Mouse (Mus musculus): Measurements from ENCODE around the gene Trim29. TPM values are rescaled to one million over a fixed set of nuclear protein-coding genes. Genes with fewer than 3 reads are reported as not detected.
A peak's percentile ranks its signal among the peaks of the same experiment; 100 is the strongest.

Trim29 gene
- total and polyA plus RNA-seq, 3 experiments, result not detected

- Histone ChIP-seq H3K4me3 (ENCODE audit: low read depth, low read length) (no peak overlapping the region), H3K9me3 (replicated peaks) (peaks cover 52% of the 10 kb centered on the region), H3K4me1 (ENCODE audit: insufficient read depth, low read depth, low read length) (no peaks in the 10 kb centered on the region), H3K27me3 (ENCODE audit: insufficient read depth, low read length) (no peaks in the 10 kb centered on the region; the same call in 1 of the 2 replicates), H3K36me3 (replicated peaks) (no peaks in the 10 kb centered on the region)
- TF ChIP-seq CTCF (IDR thresholded peaks at IDR 0.05; ENCODE audit: low read depth, low read length), result no peak
- no peak for TF ChIP-seq GATA2 (IDR thresholded peaks at IDR 0.05; ENCODE audit: borderline replicate concordance, low read depth, low read length)
- no peak for TF ChIP-seq TAL1 (conservative IDR thresholded peaks at IDR 0.05; ENCODE audit: low read depth, low read length)
- TF ChIP-seq POLR2AphosphoS5 (IDR thresholded peaks at IDR 0.05; ENCODE audit: insufficient replicate concordance, low read depth, low read length), result no peak
- TF ChIP-seq GATA1 (IDR thresholded peaks at IDR 0.05; ENCODE audit: borderline replicate concordance, low read length), result no peak
- ATAC-seq (ENCODE audit: extremely low read depth, insufficient number of reproducible peaks, low FRiP score, poor library complexity, severe bottlenecking) (no peak), DNase-seq (ENCODE audit: low spot score) (no peak)
These were observed 19.8 kb downstream of the Trim29 start for GRCm38 (mm10) chr9:43330426-43330825.

DNA sequence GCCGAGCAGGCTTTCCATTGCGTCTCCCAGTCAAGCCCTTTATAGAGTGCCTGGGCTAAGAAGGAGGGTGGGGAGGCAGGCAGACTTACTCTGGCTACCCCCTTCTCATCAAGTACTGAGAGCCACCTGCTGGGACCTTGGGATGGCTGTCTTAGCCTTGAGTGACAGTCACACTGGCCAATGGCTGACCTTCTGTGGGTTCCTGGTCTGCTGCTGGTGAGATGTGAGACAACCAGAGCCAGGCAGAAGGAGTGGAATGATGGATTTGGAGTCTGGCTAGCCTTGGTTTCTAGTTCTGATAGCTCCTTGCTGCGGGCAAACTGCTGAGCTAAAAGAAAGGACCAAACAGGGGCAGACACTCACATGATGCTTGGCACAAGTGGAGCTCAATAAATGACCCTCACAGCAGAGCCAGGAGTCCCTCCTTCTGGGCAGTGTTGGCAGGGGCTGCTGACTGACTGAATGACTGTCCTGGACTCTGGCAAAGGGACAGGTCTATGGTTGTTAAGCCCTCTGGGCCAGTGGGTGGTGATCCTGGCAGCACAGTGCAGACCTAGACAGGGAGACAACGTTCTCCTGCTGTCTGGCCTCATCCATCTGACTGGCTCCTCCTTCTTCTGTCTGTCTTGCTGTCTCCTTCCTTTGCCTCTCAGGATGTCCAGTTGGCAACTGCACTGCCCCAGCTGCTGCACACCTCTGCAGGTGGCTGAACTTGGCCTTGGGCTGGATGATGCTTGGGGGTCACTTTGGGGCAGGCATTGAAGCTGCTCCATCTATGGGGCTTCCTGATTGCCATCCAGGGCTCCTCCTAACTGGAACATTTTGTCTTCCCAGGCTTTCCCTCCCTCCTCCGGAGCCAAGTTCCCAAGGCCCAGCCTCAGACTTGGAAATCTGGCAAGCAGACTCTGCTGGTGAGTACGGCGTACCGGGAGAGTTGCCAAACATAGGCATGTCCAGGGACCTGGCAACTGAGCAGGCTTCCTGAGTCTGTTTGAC is 21.1 kb downstream of the Trim29 start:
- TF ChIP-seq CTCF (IDR thresholded peaks at IDR 0.05; ENCODE audit: low read depth, low read length), result no peak
- no peak for TF ChIP-seq POLR2AphosphoS5 (IDR thresholded peaks at IDR 0.05; ENCODE audit: insufficient replicate concordance, low read depth, low read length)
- no peak for TF ChIP-seq GATA1 (IDR thresholded peaks at IDR 0.05; ENCODE audit: borderline replicate concordance, low read length)
- no peak for TF ChIP-seq TAL1 (conservative IDR thresholded peaks at IDR 0.05; ENCODE audit: low read depth, low read length)
- no peak for TF ChIP-seq GATA2 (IDR thresholded peaks at IDR 0.05; ENCODE audit: borderline replicate concordance, low read depth, low read length)
- Histone ChIP-seq H3K9me3 (replicated peaks) (peaks cover 54% of the 10 kb centered on the region), H3K27me3 (ENCODE audit: insufficient read depth, low read length) (no peaks in the 10 kb centered on the region; the same call in 1 of the 2 replicates), H3K36me3 (replicated peaks) (no peaks in the 10 kb centered on the region), H3K4me1 (ENCODE audit: insufficient read depth, low read depth, low read length) (no peaks in the 10 kb centered on the region), H3K4me3 (ENCODE audit: low read depth, low read length) (no peak overlapping the region)
- ATAC-seq (ENCODE audit: extremely low read depth, insufficient number of reproducible peaks, low FRiP score, poor library complexity, severe bottlenecking), result no peak
- no peak for DNase-seq (ENCODE audit: low spot score)

- no peaks in the 10 kb centered on the region; the same call in 1 of the 2 replicates for H3K27me3 ChIP-seq (ENCODE audit: insufficient read depth, low read length)
- H3K36me3 ChIP-seq (replicated peaks), result no peaks in the 10 kb centered on the region
- peaks cover 48% of the 10 kb centered on the region for H3K9me3 ChIP-seq (replicated peaks)
- no peak for ATAC-seq (ENCODE audit: extremely low read depth, insufficient number of reproducible peaks, low FRiP score, poor library complexity, severe bottlenecking)
- no peaks in the 10 kb centered on the region for H3K4me1 ChIP-seq (ENCODE audit: insufficient read depth, low read depth, low read length)
- H3K4me3 ChIP-seq (ENCODE audit: low read depth, low read length), result no peak overlapping the region
- TF ChIP-seq CTCF (IDR thresholded peaks at IDR 0.05; ENCODE audit: low read depth, low read length), result no peak
- TF ChIP-seq GATA2 (IDR thresholded peaks at IDR 0.05; ENCODE audit: borderline replicate concordance, low read depth, low read length), result no peak
- TF ChIP-seq GATA1 (IDR thresholded peaks at IDR 0.05; ENCODE audit: borderline replicate concordance, low read length), result no peak
- no peak for DNase-seq (ENCODE audit: low spot score)
These were observed 23.8 kb downstream of the Trim29 start for GRCm38 (mm10) chr9:43334476-43334875.

- no peaks in the 10 kb centered on the region; the same call in 1 of the 2 replicates for H3K27me3 ChIP-seq (ENCODE audit: insufficient read depth, low read length)
- DNase-seq (ENCODE audit: low spot score), result no peak
- no peak overlapping the region for H3K4me3 ChIP-seq (ENCODE audit: low read depth, low read length)
- TF ChIP-seq TAL1 (conservative IDR thresholded peaks at IDR 0.05; ENCODE audit: low read depth, low read length) (no peak), POLR2AphosphoS5 (IDR thresholded peaks at IDR 0.05; ENCODE audit: insufficient replicate concordance, low read depth, low read length) (no peak), GATA2 (IDR thresholded peaks at IDR 0.05; ENCODE audit: borderline replicate concordance, low read depth, low read length) (no peak), GATA1 (IDR thresholded peaks at IDR 0.05; ENCODE audit: borderline replicate concordance, low read length) (no peak)
- peaks cover 41% of the 10 kb centered on the region for H3K9me3 ChIP-seq (replicated peaks)
- H3K4me1 ChIP-seq (ENCODE audit: insufficient read depth, low read depth, low read length), result no peaks in the 10 kb centered on the region
- no peaks in the 10 kb centered on the region for H3K36me3 ChIP-seq (replicated peaks)
- no peak for ATAC-seq (ENCODE audit: extremely low read depth, insufficient number of reproducible peaks, low FRiP score, poor library complexity, severe bottlenecking)
These were observed 27.0 kb downstream of the Trim29 start for GRCm38 (mm10) chr9:43337636-43338035.

DNA sequence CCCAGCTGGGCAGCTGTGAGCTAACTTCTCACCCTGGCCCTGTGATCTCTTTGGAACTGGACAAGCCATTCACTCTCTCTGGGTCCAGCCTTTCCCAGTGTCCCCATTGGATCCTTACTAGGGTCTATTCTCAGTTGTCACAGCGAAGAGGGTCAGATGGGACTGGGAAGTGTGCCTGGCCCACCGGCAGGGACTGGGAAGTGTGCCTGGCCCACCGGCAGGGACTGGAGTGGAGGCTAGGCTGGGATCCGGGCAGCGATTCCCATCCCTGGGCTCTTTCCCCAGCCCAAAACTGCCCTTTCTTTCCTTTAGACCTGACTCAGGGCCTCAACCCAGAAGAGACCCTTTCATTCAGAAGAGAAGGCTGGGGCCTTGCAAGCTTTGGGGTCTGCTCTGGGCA is 27.4 kb downstream of the Trim29 start:
- ATAC-seq (ENCODE audit: extremely low read depth, insufficient number of reproducible peaks, low FRiP score, poor library complexity, severe bottlenecking), result no peak
- H3K36me3 ChIP-seq (replicated peaks), result no peaks in the 10 kb centered on the region

GRCm38 (mm10) chr9:43339614-43340020 is 29.0 kb downstream of the Trim29 start:
- Histone ChIP-seq H3K4me1 (ENCODE audit: insufficient read depth, low read depth, low read length) (no peaks in the 10 kb centered on the region), H3K36me3 (replicated peaks) (no peaks in the 10 kb centered on the region), H3K9me3 (replicated peaks) (peaks cover 33% of the 10 kb centered on the region), H3K4me3 (ENCODE audit: low read depth, low read length) (no peak overlapping the region), H3K27me3 (ENCODE audit: insufficient read depth, low read length) (no peaks in the 10 kb centered on the region; the same call in 1 of the 2 replicates)
- TF ChIP-seq GATA2 (IDR thresholded peaks at IDR 0.05; ENCODE audit: borderline replicate concordance, low read depth, low read length) (no peak), CTCF (IDR thresholded peaks at IDR 0.05; ENCODE audit: low read depth, low read length) (peak; percentile 31; the same call in 1 of the 2 replicates), TAL1 (conservative IDR thresholded peaks at IDR 0.05; ENCODE audit: low read depth, low read length) (no peak), GATA1 (IDR thresholded peaks at IDR 0.05; ENCODE audit: borderline replicate concordance, low read length) (no peak), POLR2AphosphoS5 (IDR thresholded peaks at IDR 0.05; ENCODE audit: insufficient replicate concordance, low read depth, low read length) (no peak)
- no peak for ATAC-seq (ENCODE audit: extremely low read depth, insufficient number of reproducible peaks, low FRiP score, poor library complexity, severe bottlenecking)
- DNase-seq (ENCODE audit: low spot score), result no peak

More for the DNA sequence above, 27.4 kb downstream of the Trim29 start:
- no peak overlapping the region for H3K4me3 ChIP-seq (ENCODE audit: low read depth, low read length)
- H3K9me3 ChIP-seq (replicated peaks), result peaks cover 41% of the 10 kb centered on the region
- no peaks in the 10 kb centered on the region; the same call in 1 of the 2 replicates for H3K27me3 ChIP-seq (ENCODE audit: insufficient read depth, low read length)
- no peak for DNase-seq (ENCODE audit: low spot score)
- H3K4me1 ChIP-seq (ENCODE audit: insufficient read depth, low read depth, low read length), result no peaks in the 10 kb centered on the region
- TF ChIP-seq GATA2 (IDR thresholded peaks at IDR 0.05; ENCODE audit: borderline replicate concordance, low read depth, low read length) (no peak), TAL1 (conservative IDR thresholded peaks at IDR 0.05; ENCODE audit: low read depth, low read length) (no peak), POLR2AphosphoS5 (IDR thresholded peaks at IDR 0.05; ENCODE audit: insufficient replicate concordance, low read depth, low read length) (no peak), GATA1 (IDR thresholded peaks at IDR 0.05; ENCODE audit: borderline replicate concordance, low read length) (no peak), CTCF (IDR thresholded peaks at IDR 0.05; ENCODE audit: low read depth, low read length) (no peak)

Data from G1E (cell line).